Mouse (Mus musculus) MN1 (cell line): Measurements from ENCODE around the gene Tet3.

Experiments used
- DNase-seq: peaks from one replicate; pipeline ENCODE4 v3.0.0-alpha.2; 2016; ENCODE audit warnings: low spot score

The Tet3 gene

DNA sequence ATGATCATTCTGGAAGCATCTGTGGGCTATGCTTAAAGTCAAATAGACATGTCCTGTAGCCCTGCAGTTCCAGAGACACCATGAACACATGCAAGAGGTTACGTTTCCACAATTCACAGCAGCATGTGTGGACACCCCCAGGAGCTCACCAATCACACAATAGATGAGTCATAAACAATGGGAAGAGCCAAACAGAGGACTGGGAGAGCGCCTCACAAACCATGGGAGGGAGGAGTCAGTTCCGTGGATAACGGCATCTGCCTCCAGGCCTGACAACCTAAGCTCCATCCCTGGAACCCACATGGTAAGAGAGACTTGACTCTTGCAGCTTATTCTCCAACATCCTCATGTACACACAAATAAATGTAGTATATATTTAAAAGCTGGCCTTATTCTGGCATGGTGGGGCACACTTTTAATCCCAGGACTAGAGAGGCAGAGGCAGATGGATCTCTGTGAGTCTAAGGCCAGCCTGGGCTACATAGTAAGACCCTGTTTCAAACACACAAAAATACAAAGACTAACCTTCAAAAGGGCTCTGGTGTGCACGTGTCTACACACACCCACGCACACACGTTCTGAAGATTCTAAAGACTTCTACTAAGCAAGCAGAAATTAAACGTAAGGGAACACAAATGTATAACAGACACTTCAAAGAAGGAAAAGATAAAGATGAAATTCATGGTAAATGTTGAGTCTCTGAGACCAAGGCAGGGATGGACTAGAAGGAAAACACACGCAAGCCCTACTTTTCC lies 44.1 kb downstream of the Tet3 start:
- no peak for DNase-seq

DNA sequence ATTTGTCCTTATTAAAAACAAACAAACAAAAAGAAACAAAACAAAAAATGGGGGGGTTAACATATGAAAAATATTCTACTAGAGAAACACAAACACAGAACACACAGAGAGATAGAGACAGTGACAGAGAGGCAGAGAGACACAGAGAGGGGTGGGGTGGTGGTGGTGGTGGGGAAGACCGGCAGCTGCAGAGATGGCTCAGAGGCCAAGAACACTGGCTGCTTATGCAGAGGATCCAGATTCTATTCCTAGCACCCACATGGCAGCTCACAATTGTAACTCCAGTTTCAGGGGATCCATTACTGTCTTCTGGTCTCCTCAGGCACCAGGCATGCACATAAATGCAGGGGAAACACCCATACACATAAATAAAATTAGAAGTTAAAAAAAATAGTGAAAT lies 45.2 kb downstream of the Tet3 start:
- no peak for DNase-seq

DNA sequence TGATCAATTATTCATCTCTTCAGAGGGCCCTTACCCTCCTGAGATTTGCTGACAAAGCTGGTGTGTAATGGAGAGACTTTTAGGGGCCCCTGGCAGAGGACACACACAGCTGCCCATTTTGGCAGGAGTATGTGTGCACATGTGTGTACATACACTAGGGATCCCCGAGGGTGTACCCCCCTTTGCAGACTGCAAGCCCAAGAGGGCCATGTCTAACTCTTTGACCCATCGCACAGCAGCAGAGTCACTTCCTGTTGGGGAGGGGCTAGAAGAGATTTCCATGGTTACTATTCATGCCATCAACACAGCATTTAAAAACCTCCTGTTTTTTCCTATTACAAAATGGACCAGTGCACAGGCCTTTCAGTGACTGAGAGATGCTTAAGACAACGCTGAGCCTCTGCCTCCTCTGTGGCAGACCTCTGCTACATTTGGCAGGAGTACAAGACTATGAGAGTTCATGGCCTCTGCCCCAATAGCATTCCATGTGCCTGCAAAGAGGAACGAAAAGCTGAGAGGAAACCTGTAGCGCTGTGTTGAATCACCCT lies 46.0 kb downstream of the Tet3 start:
- DNase-seq = peak; percentile 52

DNA sequence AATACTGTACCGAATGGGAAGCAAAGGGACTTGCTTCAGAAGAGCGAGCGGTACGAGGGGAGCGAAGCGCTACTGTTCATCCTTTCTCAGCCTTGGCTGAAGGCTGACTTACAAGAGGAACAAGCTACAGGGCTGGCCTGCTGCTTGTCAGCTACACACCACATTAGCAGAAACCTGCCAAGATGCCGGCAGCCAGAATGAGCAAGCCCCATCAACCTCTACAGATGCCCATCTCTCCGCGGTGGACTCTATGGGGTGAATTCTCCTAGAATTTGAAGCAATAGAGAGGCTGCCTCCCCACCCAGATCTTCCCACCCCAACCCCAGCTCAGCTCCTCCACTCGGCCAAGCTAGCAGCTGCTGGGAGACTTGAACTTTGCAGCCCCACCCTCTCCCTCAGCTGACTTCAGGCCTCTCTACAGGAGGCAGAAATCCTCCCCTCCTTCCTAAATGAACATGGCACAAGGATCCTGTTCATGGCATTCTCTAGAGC lies 46.5 kb downstream of the Tet3 start:
- no peak for DNase-seq

DNA sequence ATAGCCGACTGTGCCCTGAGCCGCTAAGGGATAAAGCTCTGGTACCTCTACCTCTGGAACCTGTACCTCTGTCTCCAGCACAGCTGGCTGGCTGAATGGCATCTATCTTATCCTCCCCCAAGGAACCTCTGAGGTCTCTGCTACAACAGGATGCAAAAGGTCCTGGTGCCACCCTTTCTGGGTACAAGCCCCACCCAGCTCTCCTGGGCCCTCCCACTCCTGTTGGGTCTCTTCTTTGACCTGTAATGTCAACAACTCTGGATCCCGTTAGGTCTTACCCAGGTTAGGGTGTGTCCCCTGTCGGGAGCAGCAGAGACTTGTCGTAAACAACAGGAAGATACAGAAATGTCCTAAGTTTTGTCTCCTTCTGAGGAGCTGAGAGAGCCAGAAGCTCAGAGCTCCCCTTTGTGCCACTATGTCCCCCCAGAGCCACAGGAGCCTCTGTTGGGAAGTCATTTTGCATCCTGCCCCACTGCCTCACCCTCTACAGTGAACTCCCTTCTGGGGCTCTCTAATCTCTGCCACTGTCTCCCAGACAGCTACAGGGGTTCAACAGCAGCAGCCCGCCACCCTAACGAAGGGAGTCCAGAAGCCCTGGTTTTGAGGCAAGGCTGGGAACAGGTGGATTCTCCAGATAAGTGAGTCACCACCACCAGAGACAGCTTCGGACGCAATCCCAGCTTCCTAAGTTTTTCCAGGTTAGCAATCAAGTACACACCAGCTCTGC lies 47.1 kb downstream of the Tet3 start:
- DNase-seq = no peak

DNA sequence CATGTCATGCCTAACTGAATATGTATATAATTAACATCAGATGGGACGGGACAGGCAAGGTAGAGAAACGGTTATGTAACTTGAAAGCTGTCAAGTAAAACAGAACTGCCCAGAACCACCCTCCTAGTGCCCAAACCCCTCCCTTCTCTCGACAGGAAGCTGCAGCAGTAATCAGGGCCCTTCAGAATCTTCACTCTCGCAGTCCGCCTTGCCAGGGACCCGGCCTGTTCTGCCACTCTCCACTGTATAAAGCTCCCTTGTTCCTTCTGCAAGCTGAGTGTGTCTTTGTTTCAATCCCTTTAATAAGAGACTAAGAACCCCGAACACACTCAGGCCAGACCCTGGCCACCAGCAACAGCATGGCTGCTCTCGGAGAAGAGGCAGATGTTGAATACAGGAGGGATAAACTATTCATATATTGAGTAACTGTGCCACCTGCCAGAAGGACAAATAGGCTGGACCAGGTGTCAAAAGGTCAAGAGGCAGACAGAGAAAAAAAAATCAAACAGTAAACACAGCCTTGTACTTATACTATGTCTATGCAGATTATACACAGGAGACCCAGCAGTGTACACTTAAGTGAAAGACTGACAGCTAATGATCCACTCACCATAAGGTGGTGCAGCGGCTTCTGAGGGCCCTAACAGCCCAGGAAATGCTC lies 48.7 kb downstream of the Tet3 start:
- DNase-seq = no peak

DNA sequence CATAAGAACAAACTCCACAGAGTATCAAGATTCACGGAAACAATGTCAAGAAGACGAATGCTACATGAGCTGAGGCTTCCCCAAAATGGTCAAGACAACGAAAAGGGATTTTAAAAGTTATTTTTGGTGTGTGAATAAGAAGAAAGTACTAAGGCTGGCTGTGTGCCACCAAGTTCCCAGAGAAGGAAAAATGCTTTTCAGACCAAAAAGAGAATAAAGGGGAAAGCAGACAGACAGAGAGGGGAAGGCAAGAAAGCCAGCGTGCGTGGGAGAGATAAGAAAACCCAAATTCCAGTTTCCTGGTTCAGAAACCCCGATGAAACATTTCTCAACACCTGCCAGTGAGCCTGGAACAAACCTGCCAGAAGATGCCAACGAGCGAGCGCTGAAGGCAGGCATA lies 50.4 kb downstream of the Tet3 start:
- DNase-seq = no peak

DNA sequence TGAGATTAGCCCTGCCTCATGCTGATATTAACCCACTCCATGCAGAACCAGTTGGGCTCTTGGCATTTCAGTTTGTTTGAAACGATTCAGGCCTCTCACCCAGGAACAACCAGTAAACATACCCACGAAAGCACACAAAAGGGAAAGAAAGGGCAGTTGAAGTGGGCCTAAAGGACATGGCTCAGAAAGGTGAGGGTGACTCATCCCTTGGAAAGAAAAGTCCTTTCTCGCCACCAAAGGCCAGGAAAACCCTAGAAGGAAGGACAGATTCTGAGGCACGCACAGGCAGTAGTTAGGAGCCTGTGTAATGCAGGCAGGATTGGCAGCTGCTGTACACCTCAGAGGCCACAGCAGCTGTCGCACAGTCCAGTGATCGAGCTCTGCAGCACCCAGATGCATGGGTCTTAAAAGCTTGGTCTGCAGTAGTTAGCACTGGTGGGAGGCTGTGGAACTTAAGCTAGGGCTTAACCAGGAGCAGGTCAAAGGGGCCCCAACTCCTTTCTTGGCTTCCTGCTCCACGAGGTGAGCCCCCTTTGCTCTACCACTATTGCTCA lies 53.3 kb downstream of the Tet3 start:
- no peak for DNase-seq

DNA sequence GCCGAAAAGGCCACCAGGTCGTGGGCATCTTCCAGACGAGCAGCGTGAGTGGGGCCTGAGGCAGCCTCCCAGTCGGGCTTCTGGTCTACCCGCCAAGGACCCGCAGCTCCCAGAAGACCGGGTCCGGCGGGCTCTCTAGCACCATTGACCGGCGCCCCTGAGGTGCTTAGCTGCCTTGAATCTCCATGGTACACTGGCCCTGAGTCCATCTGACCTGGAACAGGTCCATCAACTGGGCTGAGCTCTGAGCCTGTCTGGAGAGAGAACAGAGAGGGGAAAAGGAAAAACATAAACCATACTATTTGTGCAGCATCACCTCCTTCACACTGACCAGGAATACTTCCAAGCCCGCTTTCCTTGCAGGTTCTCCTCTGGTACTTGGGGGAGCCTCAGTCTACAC lies 54.3 kb downstream of the Tet3 start:
- no peak for DNase-seq

DNA sequence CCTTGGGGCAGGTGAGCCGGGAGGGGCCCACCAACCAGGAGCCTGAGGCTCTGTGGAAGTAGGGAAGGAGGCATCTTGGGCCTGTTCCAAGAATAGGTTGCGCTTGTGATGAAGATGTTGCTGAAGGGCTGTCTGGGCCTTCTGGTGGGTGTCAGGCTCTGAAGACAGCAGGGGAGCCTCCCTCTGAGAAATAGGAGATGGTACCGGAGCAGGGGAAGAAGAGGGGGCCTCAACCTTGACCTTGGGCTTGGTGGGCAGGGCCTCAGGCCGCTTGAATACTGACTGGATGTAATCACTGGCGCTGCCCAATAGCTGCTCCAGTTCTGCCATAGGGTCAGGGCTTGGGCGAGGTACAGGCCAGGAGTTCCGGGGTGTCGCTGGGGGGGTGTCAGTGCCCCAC lies 55.4 kb downstream of the Tet3 start:
- no peak for DNase-seq

DNA sequence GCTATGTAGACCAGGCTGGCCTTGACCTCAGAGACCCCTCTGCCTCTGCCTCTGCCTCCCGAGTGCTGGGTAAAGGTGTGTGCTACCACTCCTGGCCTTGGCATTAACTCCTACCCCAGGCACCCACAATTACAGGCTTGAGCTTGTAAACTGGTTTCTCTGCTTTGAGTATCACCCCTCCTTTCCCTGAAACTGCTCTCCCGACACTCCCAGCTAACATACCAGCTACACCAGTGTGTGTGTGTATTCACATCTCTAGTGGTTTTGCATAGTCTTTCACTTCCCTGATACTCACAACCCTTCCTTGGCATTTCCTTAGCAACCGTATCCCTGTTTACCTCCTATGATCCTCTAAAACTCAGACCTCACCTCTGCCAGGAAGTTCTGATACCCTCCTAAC lies 59.1 kb downstream of the Tet3 start:
- DNase-seq = no peak

DNA sequence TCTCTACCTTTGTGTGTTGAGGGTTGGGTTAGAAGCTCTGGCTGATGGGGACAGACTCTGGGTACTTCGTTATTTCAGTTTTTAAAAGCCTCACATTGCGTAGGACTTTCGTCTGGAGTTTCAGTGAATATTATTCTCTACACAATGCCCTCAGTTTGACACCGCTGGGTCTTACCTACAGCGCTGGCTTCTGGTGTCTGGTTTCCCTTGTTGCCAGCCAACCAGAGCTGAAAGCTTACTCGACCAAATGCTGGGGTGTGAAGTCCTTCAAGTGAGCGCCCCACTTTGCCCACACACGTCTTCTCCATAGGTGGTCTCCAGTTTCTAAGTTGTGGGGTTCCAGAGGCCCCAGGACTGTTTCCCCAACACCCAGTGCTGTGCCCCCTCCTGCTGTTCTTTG lies 61.2 kb downstream of the Tet3 start:
- DNase-seq = no peak

DNA sequence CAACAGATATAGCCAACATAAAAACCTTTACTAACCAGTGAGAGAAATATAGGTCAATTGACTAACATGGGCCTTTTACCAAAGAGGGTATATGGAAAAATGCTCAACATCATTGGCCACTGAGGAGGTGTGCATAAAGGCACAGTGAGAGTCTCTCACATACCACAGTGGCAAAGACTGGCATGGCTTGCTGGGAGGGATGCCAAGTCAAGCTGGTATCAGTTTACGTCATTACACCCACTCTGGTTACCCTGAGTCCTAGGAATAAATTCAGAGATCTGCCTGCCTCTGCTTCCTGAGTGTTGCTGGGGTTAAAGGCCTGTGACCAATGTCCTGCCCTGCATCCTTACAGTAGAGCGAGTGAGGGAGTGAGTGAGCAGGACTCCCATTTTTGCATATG lies 62.2 kb downstream of the Tet3 start:
- DNase-seq = no peak

DNA sequence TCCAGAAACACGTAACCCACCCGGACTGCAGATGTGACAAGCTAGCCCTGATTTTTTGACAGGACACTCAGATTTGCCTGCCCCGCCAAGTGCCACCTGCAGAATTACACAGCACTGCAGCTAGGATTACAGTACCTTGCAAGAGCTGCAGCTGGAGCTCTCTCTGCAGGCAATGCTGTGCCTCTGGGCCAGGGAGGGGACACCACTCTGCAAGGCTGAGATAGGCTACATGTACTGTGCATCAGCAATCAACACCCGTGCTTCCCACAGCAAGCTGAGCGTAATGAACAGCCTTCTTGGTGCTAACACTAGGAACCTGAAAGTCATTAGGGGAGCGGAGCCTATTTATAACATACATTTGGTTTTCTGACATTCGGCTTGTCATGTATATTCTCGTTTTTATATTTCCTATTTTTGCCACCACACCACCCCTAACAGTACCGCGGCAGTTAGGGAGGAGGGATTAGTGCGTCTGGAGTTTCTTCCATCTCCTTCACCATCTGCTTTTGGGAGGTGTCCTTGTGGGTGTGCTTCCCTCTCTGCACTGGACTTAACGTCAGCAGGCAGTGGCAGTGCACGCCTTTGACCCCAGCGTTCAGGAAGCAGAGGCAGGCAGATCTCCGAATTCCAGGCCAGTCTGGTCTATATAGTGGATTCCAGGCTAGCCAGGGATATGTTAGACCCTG lies 63.2 kb downstream of the Tet3 start:
- no peak for DNase-seq

DNA sequence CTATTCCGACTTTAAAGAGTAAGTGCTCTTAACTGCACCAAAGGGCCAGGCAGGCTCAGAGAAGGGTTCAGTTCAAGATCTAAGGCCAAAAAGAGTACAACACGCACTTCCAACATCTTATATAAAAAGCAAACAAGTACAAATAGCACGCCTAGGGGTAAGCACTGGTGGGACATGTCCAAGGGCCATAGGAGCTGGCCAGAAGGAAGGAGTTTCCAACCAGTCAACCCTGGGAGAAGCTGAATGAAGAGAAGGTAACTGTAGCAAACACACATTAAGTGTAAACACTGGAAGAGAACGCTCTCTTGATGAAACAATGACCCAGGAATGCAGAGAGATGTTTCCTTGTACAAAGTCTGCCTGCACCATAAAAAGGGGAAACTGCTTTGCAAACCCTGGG lies 64.8 kb downstream of the Tet3 start:
- no peak for DNase-seq

DNA sequence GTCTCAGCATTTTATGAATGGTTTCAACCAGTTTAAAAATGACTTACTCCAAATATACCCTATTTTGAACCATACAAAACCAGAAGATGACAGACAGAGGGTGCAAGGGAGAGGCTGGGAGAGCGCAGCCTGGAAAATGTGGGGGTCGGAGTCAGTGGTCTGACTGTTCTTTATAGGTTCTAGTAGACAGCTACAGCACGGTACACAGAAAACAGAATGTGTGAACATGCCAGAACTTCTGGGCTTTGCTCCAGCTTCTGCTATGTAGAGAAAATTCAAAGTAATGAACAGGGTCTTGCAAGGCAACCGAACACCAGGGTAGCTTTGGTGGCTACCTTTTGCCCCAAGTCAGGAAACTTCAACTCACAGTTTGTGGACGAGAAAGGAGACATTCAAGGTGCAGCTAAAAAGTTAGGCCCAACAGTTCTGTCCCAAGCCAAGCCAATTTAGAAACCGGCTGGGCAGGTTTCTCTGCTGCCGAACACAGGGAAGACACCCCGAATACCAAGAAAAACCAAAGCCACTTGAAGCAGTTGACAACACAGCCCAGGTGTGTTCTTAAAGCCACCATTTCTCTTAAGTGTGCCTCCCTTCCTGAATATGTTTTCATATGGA lies 66.6 kb downstream of the Tet3 start:
- DNase-seq = no peak

DNA sequence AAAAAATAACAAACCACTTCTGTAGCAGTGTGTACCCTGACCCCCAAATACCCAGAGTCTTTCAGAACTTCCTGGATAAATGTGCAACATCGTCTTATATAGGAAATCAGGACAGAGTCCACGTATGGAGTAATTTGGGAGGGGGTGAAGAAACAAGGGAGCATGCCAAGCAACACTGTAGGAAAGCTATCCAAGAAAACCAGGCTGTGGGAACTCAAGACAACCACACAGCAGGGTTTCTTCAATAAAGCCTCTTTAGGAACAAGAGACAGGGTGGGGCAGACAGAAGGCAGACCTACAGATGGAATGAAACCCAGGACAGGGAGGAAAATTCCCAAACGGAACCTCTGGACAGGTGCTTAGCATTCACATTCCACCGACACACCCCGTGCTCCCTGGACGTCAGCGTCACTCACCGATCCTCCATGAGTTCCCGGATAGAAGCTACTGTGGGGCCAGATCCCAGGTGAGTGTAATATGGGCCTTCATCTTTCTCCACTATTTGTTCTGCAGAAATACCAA lies 73.3 kb downstream of the Tet3 start:
- DNase-seq = no peak

DNA sequence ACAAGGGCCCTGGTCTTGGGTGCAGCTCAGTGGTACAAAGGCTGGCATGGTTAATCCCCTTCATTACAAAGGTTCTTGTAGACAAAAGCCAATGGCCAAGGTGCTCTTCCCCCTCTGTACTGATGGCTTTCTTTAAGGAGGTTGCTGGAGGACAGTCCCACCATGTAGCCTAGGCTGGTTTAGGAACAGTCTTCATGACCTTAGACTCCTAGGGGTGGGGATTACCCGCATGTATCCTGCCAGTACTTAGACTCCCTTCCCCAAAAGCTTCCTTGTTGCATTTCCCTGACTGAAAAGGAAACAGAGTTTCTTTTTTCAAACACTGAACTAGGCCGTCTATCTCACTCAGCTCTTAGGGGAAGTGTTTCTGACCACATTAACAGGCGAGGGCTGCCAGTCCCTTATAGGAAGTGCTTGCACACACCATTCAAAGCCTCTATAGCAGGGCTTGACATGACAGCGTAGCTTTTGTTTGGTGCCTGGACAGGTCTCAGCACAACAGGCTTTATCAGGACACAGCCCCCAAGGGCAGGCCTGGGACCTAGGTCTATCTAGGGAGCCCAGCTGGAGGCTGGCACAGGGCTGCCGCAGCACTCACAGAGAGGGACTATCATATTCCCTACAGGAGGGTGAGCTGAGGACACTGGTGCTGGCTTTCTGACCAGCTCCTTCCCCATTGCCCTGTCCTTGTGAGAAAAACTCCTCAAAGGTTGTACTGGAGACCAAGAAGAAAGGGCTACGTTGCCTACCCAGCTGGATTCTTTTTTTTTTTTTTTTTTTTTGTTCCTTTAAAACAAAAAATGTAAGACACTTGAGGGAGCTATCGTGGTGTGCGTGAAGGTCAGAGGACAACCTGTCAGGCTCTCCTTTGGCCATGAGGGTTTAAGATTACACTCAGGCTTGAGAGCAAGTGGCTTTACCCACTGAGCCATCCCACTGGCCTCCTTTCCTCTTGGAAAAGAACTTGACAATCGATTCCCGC lies 77.1 kb downstream of the Tet3 start:
- DNase-seq = no peak

DNA sequence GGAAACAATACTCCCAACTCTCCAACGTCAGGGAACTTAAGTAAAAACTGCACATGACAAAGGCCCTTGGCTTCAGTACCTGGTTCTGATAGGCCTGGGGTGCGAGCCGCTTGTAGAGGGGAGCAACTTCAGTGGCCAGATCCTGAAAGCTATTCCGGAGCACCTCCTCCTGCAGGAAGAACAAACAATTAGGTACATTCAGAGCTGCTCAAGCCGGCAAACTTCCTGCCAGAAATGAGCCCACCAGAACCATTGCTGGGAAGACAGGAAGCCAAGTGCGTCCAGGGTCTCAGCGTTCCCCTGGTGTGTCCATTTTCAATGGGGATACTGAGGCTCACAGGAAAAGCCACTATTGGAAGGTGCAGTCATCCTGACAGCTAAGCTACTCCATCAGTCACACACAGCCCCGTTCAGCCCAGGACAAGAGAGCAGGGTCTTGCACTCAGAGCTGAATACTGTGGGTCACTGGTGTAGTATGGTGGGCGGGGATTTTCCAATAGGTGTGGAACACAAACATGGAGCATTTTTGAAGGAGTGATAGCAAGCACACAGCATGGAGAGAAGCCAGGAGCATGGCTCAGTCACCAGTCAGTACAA lies 85.1 kb downstream of the Tet3 start:
- no peak for DNase-seq

DNA sequence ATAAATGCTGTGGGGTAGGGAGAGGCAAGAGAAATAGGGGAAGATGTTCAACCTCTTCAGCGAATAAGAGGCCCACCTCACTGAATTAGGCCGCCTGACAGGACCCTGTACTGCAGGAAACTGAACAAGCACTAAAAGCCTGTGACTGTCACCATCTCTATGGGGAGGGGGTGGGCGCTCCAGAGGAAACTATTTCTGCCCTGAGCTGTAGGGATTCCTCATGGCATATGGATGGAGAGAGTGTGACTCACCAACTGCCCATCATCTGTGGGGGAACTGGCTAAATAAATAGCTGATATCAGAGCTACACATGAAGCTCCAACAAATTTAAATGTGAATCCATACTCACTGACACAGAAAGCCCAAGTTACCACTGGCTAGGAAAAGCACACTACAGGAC lies 87.5 kb downstream of the Tet3 start:
- DNase-seq = no peak
